Mouse (Mus musculus): Measurements from ENCODE around the gene Zfand3. TPM values are rescaled to one million over a fixed set of nuclear protein-coding genes. Genes with fewer than 3 reads are reported as not detected.

The Zfand3 gene
- polyA plus RNA-seq, 1 experiment from 2014 or later, result 46.2 TPM

GRCm38 (mm10) chr17:30053871-30054270 lies 49.3 kb downstream of the Zfand3 start:
- Histone ChIP-seq H3K9me3 (no peaks in the 10 kb centered on the region), H3K4me2 (no peak overlapping the region), H3K4me3 (no peak overlapping the region), H3K4me1 (no peaks in the 10 kb centered on the region), H3K27me3 (no peaks in the 10 kb centered on the region), H3K36me3 (peaks cover 9% of the 10 kb centered on the region; the same call in 1 of the 2 replicates), H3K9ac (no peak overlapping the region), H3K27ac (no peak overlapping the region)
- ATAC-seq (ENCODE audit: insufficient number of reproducible peaks, insufficient read depth, low FRiP score, low TSS enrichment, low read depth), result no peak
- WGBS, result 94% methylated on average over 2 of the region's 2 CpGs

DNA sequence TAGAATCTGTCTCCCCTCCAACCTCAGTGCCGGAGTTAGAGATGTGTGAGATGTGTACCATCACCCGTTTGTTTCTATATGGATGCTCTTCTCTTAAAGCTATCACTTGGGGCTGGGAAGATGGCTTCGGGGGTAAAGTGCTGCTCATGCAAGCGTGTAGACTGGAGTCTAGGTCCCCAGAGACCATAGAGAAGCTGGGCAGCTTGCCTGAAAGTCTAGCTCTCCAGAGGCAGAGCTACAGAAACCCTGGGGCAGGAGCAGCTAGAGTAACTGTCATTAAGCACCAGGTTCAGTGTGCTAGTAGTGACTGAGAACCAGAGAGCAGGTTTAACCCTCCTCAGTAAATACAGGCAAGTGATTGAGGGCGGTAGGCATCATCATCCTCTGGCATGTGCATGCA lies 51.7 kb downstream of the Zfand3 start:
- Histone ChIP-seq H3K4me3 (no peak overlapping the region), H3K4me1 (peaks cover 8% of the 10 kb centered on the region), H3K27ac (no peak overlapping the region), H3K9me3 (no peaks in the 10 kb centered on the region), H3K36me3 (peaks cover 9% of the 10 kb centered on the region; the same call in 1 of the 2 replicates), H3K9ac (no peak overlapping the region), H3K4me2 (no peak overlapping the region), H3K27me3 (no peaks in the 10 kb centered on the region)
- no peak for ATAC-seq (ENCODE audit: insufficient number of reproducible peaks, insufficient read depth, low FRiP score, low TSS enrichment, low read depth)
- 86% methylated on average over 5 of the region's 5 CpGs for WGBS

GRCm38 (mm10) chr17:30058594-30058993 lies 54.1 kb downstream of the Zfand3 start:
- Histone ChIP-seq H3K4me2 (no peak overlapping the region), H3K4me3 (no peak overlapping the region), H3K9ac (no peak overlapping the region), H3K9me3 (no peaks in the 10 kb centered on the region), H3K27ac (no peak overlapping the region), H3K36me3 (peaks cover 9% of the 10 kb centered on the region; the same call in 1 of the 2 replicates), H3K27me3 (no peaks in the 10 kb centered on the region), H3K4me1 (peaks cover 9% of the 10 kb centered on the region)
- no peak for ATAC-seq (ENCODE audit: insufficient number of reproducible peaks, insufficient read depth, low FRiP score, low TSS enrichment, low read depth)
- WGBS, result 86% methylated on average over 3 of the region's 3 CpGs

GRCm38 (mm10) chr17:30059066-30059465 lies 54.5 kb downstream of the Zfand3 start:
- Histone ChIP-seq H3K9me3 (no peaks in the 10 kb centered on the region), H3K4me1 (peaks cover 14% of the 10 kb centered on the region), H3K9ac (no peak overlapping the region), H3K4me2 (no peak overlapping the region), H3K27ac (no peak overlapping the region), H3K4me3 (no peak overlapping the region), H3K27me3 (no peaks in the 10 kb centered on the region), H3K36me3 (peaks cover 9% of the 10 kb centered on the region; the same call in 1 of the 2 replicates)
- no peak for ATAC-seq (ENCODE audit: insufficient number of reproducible peaks, insufficient read depth, low FRiP score, low TSS enrichment, low read depth)
- 89% methylated on average over 5 of the region's 5 CpGs for WGBS

- 71% methylated on average over 8 of the region's 8 CpGs for WGBS
- H3K9me3 ChIP-seq, result no peaks in the 10 kb centered on the region
- no peak overlapping the region for H3K4me2 ChIP-seq
- H3K27ac ChIP-seq, result no peak overlapping the region
- peaks cover 25% of the 10 kb centered on the region for H3K4me1 ChIP-seq
- no peak overlapping the region for H3K9ac ChIP-seq
- no peak for ATAC-seq (ENCODE audit: insufficient number of reproducible peaks, insufficient read depth, low FRiP score, low TSS enrichment, low read depth)
- H3K27me3 ChIP-seq, result no peaks in the 10 kb centered on the region
- H3K4me3 ChIP-seq, result no peak overlapping the region
- H3K36me3 ChIP-seq, result no peaks in the 10 kb centered on the region
Measured at GRCm38 (mm10) chr17:30061100-30061837, 56.7 kb downstream of the Zfand3 start.

DNA sequence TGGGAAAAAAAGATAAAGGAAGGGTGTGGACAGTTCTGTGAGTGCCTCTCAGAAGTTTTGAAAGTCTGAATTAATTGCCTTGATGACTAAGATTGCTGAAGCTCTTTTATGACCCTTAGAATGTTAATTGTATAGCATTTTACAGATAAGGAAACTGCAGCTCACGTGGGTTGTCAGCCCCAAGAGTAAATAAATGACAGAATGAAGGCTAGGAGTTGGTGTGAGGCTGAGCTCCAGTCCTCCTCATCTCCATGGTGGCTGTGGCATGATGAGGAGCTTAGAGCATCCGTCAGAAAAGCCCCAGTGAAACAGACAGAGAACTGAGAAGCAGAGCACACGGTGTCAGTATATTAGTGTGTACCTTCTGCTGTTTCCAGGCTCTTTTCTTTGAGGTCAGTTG lies 59.3 kb downstream of the Zfand3 start:
- peaks cover 29% of the 10 kb centered on the region for H3K4me1 ChIP-seq
- no peaks in the 10 kb centered on the region for H3K9me3 ChIP-seq
- ATAC-seq (ENCODE audit: insufficient number of reproducible peaks, insufficient read depth, low FRiP score, low TSS enrichment, low read depth), result no peak
- 18% methylated on average over 3 of the region's 3 CpGs for WGBS
- H3K9ac ChIP-seq, result no peak overlapping the region
- H3K27ac ChIP-seq, result no peak overlapping the region
- H3K36me3 ChIP-seq, result 0 out of 2 replicates have a peak, but pooled peaks cover 3% of the 10 kb centered on the region
- H3K27me3 ChIP-seq, result no peaks in the 10 kb centered on the region
- no peak overlapping the region for H3K4me2 ChIP-seq
- no peak overlapping the region for H3K4me3 ChIP-seq

DNA sequence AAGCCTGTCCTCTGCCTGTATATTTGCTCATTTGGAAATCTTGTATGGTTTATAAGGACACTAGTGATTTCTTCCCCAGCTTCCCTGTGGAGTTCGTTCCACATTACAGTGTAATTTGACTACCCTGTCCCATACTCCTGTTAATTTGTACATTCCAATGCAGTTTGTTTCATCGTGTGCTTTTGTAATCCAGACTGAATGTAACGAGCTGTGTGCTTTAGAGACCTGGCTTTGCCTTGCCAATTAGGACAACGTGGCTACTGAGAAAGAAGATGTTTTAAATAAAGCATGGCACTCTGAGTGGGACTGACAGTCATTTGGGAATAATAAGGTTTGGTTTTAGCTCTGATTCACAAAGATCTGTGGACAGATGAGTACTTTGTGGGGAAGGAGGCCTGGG lies 60.2 kb downstream of the Zfand3 start:
- peak overlapping the region; percentile 55 for H3K27ac ChIP-seq
- WGBS, result 10% methylated on average over 4 of the region's 4 CpGs
- ATAC-seq (ENCODE audit: insufficient number of reproducible peaks, insufficient read depth, low FRiP score, low TSS enrichment, low read depth), result no peak

DNA sequence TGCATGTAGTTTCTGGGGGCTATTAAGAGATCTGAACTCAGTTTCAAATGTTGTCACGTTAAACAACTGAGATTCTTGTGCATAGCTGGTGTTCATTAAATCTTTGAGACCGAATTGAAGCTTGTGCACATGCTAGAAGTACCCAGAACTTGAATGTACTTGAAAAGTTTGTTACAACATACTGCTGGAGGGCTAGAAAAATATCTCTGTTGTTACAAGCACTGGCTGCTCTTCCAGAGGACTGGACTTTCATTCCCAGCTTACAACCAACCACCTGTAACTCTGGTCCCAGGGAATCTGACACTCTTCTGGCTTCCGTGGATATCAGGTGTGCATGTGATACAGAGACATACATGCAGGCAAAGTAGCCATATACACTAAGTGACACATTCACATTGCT lies 65.2 kb downstream of the Zfand3 start:
- H3K4me1 ChIP-seq, result peaks cover 20% of the 10 kb centered on the region
- no peak for ATAC-seq (ENCODE audit: insufficient number of reproducible peaks, insufficient read depth, low FRiP score, low TSS enrichment, low read depth)
- H3K36me3 ChIP-seq, result peaks cover 12% of the 10 kb centered on the region; the same call in 1 of the 2 replicates
- H3K9ac ChIP-seq, result no peak overlapping the region
- H3K4me2 ChIP-seq, result no peak overlapping the region
- H3K4me3 ChIP-seq, result no peak overlapping the region
- 53% methylated on average over 3 of the region's 3 CpGs for WGBS
- H3K9me3 ChIP-seq, result no peaks in the 10 kb centered on the region
- no peaks in the 10 kb centered on the region for H3K27me3 ChIP-seq
- no peak overlapping the region for H3K27ac ChIP-seq

More for the DNA sequence above, 60.2 kb downstream of the Zfand3 start:
- Histone ChIP-seq H3K9me3 (no peaks in the 10 kb centered on the region), H3K9ac (peak overlapping the region; percentile 36; the same call in 1 of the 2 replicates), H3K36me3 (peaks cover 3% of the 10 kb centered on the region; the same call in 1 of the 2 replicates), H3K4me3 (no peak overlapping the region), H3K4me2 (peak overlapping the region; percentile 20; the same call in 1 of the 2 replicates), H3K4me1 (peaks cover 30% of the 10 kb centered on the region), H3K27me3 (no peaks in the 10 kb centered on the region)

DNA sequence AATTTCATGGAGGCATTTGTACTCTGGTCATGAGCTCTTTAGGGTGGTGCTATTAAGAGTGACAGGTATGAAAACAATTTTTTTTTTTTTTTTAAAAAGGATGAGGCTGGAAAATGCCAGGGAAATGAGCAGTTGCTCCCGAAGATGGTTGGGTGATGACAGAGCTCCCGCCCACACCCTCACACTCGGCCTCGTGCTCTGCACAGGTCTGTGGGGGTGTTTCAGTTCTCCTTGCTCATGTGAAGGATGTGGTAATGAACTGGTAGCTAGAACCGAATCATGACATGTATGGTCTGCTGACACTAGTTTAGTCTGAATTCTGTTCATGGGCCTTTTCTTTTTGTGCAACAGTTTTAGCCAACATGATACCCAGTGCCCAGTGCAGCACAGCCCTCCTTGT lies 66.1 kb downstream of the Zfand3 start:
- WGBS, result 79% methylated on average over 5 of the region's 5 CpGs
- Histone ChIP-seq H3K27me3 (no peaks in the 10 kb centered on the region), H3K9me3 (no peaks in the 10 kb centered on the region), H3K4me1 (peaks cover 18% of the 10 kb centered on the region), H3K4me2 (no peak overlapping the region), H3K4me3 (no peak overlapping the region), H3K36me3 (peaks cover 12% of the 10 kb centered on the region; the same call in 1 of the 2 replicates), H3K9ac (no peak overlapping the region), H3K27ac (no peak overlapping the region)
- ATAC-seq (ENCODE audit: insufficient number of reproducible peaks, insufficient read depth, low FRiP score, low TSS enrichment, low read depth), result no peak

DNA sequence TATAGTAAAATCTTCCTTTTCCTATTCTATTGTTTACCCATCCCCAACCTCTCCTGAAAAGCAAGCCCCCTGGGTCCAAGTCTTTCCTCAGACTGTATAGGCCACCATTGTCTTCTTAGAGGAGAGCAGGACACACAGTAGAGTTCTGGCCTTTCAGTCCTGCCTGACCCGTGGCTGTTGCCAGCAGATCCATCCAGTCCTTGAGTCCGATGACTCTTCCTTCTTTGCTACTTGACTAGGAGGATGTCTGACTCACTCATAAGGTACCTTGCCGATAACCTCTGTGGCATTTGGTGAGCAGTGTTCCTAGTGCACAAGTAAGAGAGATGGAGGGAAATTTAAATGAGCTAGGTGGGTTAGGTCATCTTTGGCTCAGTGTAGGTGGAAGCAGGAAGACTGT lies 68.1 kb downstream of the Zfand3 start:
- H3K9ac ChIP-seq, result no peak overlapping the region
- no peak for ATAC-seq (ENCODE audit: insufficient number of reproducible peaks, insufficient read depth, low FRiP score, low TSS enrichment, low read depth)
- H3K4me3 ChIP-seq, result no peak overlapping the region
- H3K4me1 ChIP-seq, result peaks cover 21% of the 10 kb centered on the region
- no peaks in the 10 kb centered on the region for H3K9me3 ChIP-seq
- no peak overlapping the region for H3K27ac ChIP-seq
- H3K27me3 ChIP-seq, result no peaks in the 10 kb centered on the region
- H3K4me2 ChIP-seq, result no peak overlapping the region
- 84% methylated on average over 3 of the region's 3 CpGs for WGBS
- H3K36me3 ChIP-seq, result peaks cover 12% of the 10 kb centered on the region; the same call in 1 of the 2 replicates

- H3K4me2 ChIP-seq, result no peak overlapping the region
- H3K4me3 ChIP-seq, result no peak overlapping the region
- H3K9ac ChIP-seq, result no peak overlapping the region
- WGBS, result 69% methylated on average over 5 of the region's 5 CpGs
- H3K27ac ChIP-seq, result no peak overlapping the region
- no peak for ATAC-seq (ENCODE audit: insufficient number of reproducible peaks, insufficient read depth, low FRiP score, low TSS enrichment, low read depth)
- no peaks in the 10 kb centered on the region for H3K9me3 ChIP-seq
- H3K4me1 ChIP-seq, result 0 out of 2 replicates have a peak, but pooled peaks cover 7% of the 10 kb centered on the region
- no peaks in the 10 kb centered on the region for H3K27me3 ChIP-seq
- peaks cover 5% of the 10 kb centered on the region; the same call in 1 of the 2 replicates for H3K36me3 ChIP-seq
Measured at GRCm38 (mm10) chr17:30075896-30076295, 71.4 kb downstream of the Zfand3 start.

- H3K36me3 ChIP-seq, result peaks cover 10% of the 10 kb centered on the region
- no peaks in the 10 kb centered on the region for H3K27me3 ChIP-seq
- no peak overlapping the region for H3K4me2 ChIP-seq
- no peak overlapping the region for H3K27ac ChIP-seq
- no peak for ATAC-seq (ENCODE audit: insufficient number of reproducible peaks, insufficient read depth, low FRiP score, low TSS enrichment, low read depth)
- H3K4me3 ChIP-seq, result no peak overlapping the region
- peaks cover 5% of the 10 kb centered on the region for H3K4me1 ChIP-seq
- WGBS, result 73% methylated on average over 4 of the region's 4 CpGs
- H3K9ac ChIP-seq, result no peak overlapping the region
- no peaks in the 10 kb centered on the region for H3K9me3 ChIP-seq
Measured at GRCm38 (mm10) chr17:30084007-30084406, 79.5 kb downstream of the Zfand3 start.
